Mouse (Mus musculus) limb, embryonic 14.5 days (tissue): Measurements from ENCODE around the gene Dync1i1. TPM values are rescaled to one million over a fixed set of nuclear protein-coding genes. Genes with fewer than 3 reads are reported as not detected.
A peak's percentile ranks its signal among the peaks of the same experiment; 100 is the strongest.

Experiments
- ATAC-seq: fragments of 200-750 bp; cut with Nextera tagmentation; 2 replicates; pipeline ENCODE4 v1.8.0; 2017; ENCODE audit warnings: low read depth, moderate number of reproducible peaks, moderate TSS enrichment; ENCODE audit not compliant: low FRiP score
- DNase-seq: peaks from one replicate; pipeline ENCODE4 v3.0.0-alpha.2; 2015; ENCODE audit warnings: low spot score
- H3K27ac ChIP-seq: fragments of 300-500 bp; sonication (generic); replicated peaks from 2 replicates; pipeline ENCODE4 v1.5.1; 2014; ENCODE audit warnings: low read depth, mild to moderate bottlenecking, low read length, moderate library complexity, mixed read lengths
- H3K27me3 ChIP-seq: fragments of 300-500 bp; sonication (generic); 2 replicates; pipeline ENCODE4 v1.6.1; 2014; ENCODE audit warnings: low read length, mixed read lengths; ENCODE audit not compliant: control insufficient read depth, insufficient read depth
- H3K36me3 ChIP-seq: fragments of 300-500 bp; sonication (generic); 2 replicates; pipeline ENCODE4 v1.6.1; 2014; ENCODE audit warnings: mild to moderate bottlenecking, low read length, moderate library complexity, mixed read lengths; ENCODE audit not compliant: control insufficient read depth, insufficient read depth
- H3K4me1 ChIP-seq: fragments of 300-500 bp; sonication (generic); 2 replicates; pipeline ENCODE4 v1.6.1; 2014; ENCODE audit warnings: antibody characterized with exemption, low read length, mixed read lengths; ENCODE audit not compliant: control insufficient read depth, insufficient read depth
- H3K4me2 ChIP-seq: fragments of 300-500 bp; sonication (generic); replicated peaks from 2 replicates; pipeline ENCODE4 v1.6.1; 2014; ENCODE audit warnings: low read depth, mild to moderate bottlenecking, low read length, moderate library complexity; ENCODE audit not compliant: severe bottlenecking
- H3K4me3 ChIP-seq: fragments of 300-500 bp; sonication (generic); replicated peaks from 2 replicates; pipeline ENCODE4 v1.5.1; 2014; ENCODE audit warnings: low read length
- H3K9ac ChIP-seq: fragments of 300-500 bp; sonication (generic); 2 replicates; pipeline ENCODE4 v1.6.1; 2014; ENCODE audit warnings: mild to moderate bottlenecking, low read depth, low read length, moderate library complexity; ENCODE audit not compliant: severe bottlenecking
- H3K9me3 ChIP-seq: fragments of 300-500 bp; sonication (generic); 2 replicates; pipeline ENCODE4 v1.6.1; 2016; ENCODE audit warnings: low read length; ENCODE audit not compliant: control insufficient read depth
- POLR2A ChIP-seq: fragments of 200-500 bp; IDR thresholded peaks from 2 replicates; pipeline ENCODE4 v1.8.0; 2012; ENCODE audit warnings: inconsistent platforms, mild to moderate bottlenecking, moderate library complexity, borderline replicate concordance; ENCODE audit not compliant: insufficient read depth, insufficient read length; ENCODE audit errors: extremely low read depth
- whole genome bisulfite sequencing: fragments of 180-500 bp; shearing (Covaris S2); extraction: QIAGEN DNeasy Blood & Tissue Kit; methylation state at CpG from one replicate; pipeline ENCODE4 v1.1.7; 2014; 5-methylcytosine and 5-hydroxymethylcytosine counted together
- polyA plus RNA-seq, 2 experiments: library from polyadenylated mRNA; depleted of rRNA in 1 of 2; stranded (reverse) in 1 of 2; unstranded in 1 of 2; fragments of >200 nt; fragmentation: Nextera tagmentation in 1 of 2; extraction: Ambion mirVana in 1 of 2; gene quantifications; 2 replicates each; pipeline versions ENCODE4 v1.2.1 to v1.2.3; 2012 to 2014

The Dync1i1 gene
- polyA plus RNA-seq, 2 experiments: 10.0 to 12.4 TPM

- no peak overlapping the region for H3K9ac ChIP-seq
- no peak for TF ChIP-seq POLR2A
- no peaks in the 10 kb centered on the region for H3K9me3 ChIP-seq
- no peak overlapping the region for H3K4me2 ChIP-seq
- ATAC-seq: no peak
- no peak overlapping the region for H3K27ac ChIP-seq
- no peak overlapping the region for H3K4me3 ChIP-seq
- no peak for DNase-seq
- H3K36me3 ChIP-seq: no peaks in the 10 kb centered on the region
- WGBS: 59% methylated on average over 5 of the region's 5 CpGs
- no peaks in the 10 kb centered on the region for H3K4me1 ChIP-seq
- H3K27me3 ChIP-seq: no peaks in the 10 kb centered on the region
Observed at GRCm38 (mm10) chr6:5794106-5794753, 68.8 kb downstream of the Dync1i1 start.

DNA sequence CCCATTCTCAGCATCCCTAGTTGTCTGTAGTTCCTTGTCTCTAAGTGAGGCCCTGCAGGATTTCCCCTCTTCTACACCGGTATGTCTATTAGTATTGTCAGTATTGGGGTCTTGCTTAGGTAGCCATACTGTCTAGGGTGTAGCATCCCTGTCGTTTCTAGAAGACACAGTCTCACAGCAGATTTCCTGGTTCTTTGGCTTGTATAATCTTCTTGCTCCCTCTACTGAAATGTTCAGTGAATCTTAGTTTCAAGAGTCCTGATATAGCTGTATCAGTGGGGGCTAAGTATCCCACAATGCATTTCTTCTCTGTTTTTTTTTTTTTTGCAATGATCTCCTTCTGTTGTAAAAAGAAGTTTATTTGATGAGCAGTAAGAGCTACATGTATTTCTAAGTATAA is 69.9 kb downstream of the Dync1i1 start:
- WGBS: 85% methylated on average over 2 of the region's 2 CpGs
- Histone ChIP-seq H3K9me3 (no peaks in the 10 kb centered on the region), H3K27ac (no peak overlapping the region), H3K27me3 (no peaks in the 10 kb centered on the region), H3K4me3 (no peak overlapping the region), H3K4me1 (no peaks in the 10 kb centered on the region), H3K9ac (no peak overlapping the region), H3K36me3 (no peaks in the 10 kb centered on the region), H3K4me2 (no peak overlapping the region)
- ATAC-seq: no peak
- no peak for DNase-seq
- TF ChIP-seq POLR2A: no peak

- DNase-seq: peak; percentile 90
- Histone ChIP-seq H3K9ac (no peak overlapping the region), H3K9me3 (no peaks in the 10 kb centered on the region), H3K4me2 (no peak overlapping the region), H3K27ac (peak overlapping the region; percentile 50; the same call in 1 of the 2 replicates), H3K4me1 (peaks cover 3% of the 10 kb centered on the region), H3K27me3 (no peaks in the 10 kb centered on the region), H3K4me3 (no peak overlapping the region), H3K36me3 (no peaks in the 10 kb centered on the region)
- no peak for TF ChIP-seq POLR2A
- peak; percentile 75 for ATAC-seq
- WGBS: 41% methylated on average over 6 of the region's 6 CpGs
Observed at GRCm38 (mm10) chr6:5802124-5802839, 76.8 kb downstream of the Dync1i1 start.

DNA sequence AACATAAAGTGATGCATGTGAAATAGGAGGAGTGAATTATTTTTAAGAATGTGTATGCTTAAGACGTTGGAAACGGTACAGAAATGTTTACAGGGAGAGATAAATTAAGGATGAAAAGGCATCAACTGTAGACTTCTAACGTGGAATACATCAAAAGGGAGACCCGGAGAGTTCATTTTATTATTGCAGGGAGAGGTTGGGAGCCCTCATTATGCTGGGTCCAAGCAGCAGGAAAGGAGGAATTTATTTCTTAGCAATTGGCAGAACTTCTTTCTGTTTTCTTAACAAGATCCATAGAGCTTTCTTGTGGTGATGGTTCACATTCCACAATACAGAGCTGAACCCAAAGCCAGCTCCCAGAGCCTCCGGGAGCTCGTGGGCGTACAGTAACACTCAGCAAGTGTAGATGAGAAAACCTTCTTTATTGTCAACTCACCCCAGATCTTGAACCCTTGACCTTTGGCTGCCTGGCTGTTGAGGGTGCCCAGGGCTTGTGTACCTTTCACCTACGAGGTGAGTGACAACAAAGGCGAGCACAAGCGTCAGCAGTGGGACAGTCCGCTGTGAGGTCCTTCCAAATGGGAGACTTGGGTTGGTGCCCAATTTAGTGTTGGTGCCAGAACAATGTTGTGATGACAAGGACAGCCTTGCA is 77.5 kb downstream of the Dync1i1 start:
- Histone ChIP-seq H3K4me3 (no peak overlapping the region), H3K4me2 (no peak overlapping the region), H3K9me3 (no peaks in the 10 kb centered on the region), H3K9ac (no peak overlapping the region), H3K4me1 (peaks cover 9% of the 10 kb centered on the region), H3K27me3 (no peaks in the 10 kb centered on the region), H3K27ac (peak overlapping the region; percentile 50; the same call in 1 of the 2 replicates), H3K36me3 (no peaks in the 10 kb centered on the region)
- no peak for TF ChIP-seq POLR2A
- peak; percentile 79 for ATAC-seq
- WGBS: 33% methylated on average over 11 of the region's 11 CpGs
- peak; percentile 61 for DNase-seq

- H3K4me3 ChIP-seq: no peak overlapping the region
- no peaks in the 10 kb centered on the region for H3K27me3 ChIP-seq
- no peak overlapping the region for H3K27ac ChIP-seq
- H3K9ac ChIP-seq: no peak overlapping the region
- DNase-seq (peak; percentile 69), ATAC-seq (peak; percentile 72)
- H3K9me3 ChIP-seq: no peaks in the 10 kb centered on the region
- H3K4me1 ChIP-seq: peaks cover 13% of the 10 kb centered on the region
- no peaks in the 10 kb centered on the region for H3K36me3 ChIP-seq
- WGBS: 18% methylated on average over 3 of the region's 3 CpGs
- no peak overlapping the region for H3K4me2 ChIP-seq
- no peak for TF ChIP-seq POLR2A
Observed at GRCm38 (mm10) chr6:5808008-5808421, 82.6 kb downstream of the Dync1i1 start.
